Mouse (Mus musculus) liver, embryonic 14.5 days (tissue): Measurements from ENCODE around the gene Tmprss2.

ENCODE experiments used
- CTCF ChIP-seq: IDR thresholded peaks from 2 replicates; pipeline ENCODE4 v1.5.1; 2016; ENCODE audit warnings: antibody characterized with exemption, low read depth, control low read depth
- EP300 ChIP-seq: IDR thresholded peaks from 2 replicates; pipeline ENCODE4 v1.6.1; 2016; ENCODE audit warnings: antibody characterized with exemption, low read depth

GRCm38 (mm10) chr16:97655800-97656199, 44.8 kb upstream of the Tmprss2 start:
- TF ChIP-seq CTCF (no peak), EP300 (no peak)
